Mouse (Mus musculus): ENCODE results near the gene Bbs1.

GRCm38 (mm10) chr19:4850281-4850680 lies 56.1 kb downstream of the Bbs1 start:
- no peak for TF ChIP-seq CTCF (IDR thresholded peaks at IDR 0.05; ENCODE audit: borderline replicate concordance, insufficient read depth, low read depth, low read length)
- TF ChIP-seq POLR2A (IDR thresholded peaks at IDR 0.05; ENCODE audit: borderline replicate concordance, insufficient read depth, low read length), result no peak
